Mouse (Mus musculus): ENCODE data around the gene Ano9.

Ano9 gene

GRCm38 (mm10) chr7:141061269-141061692, 56.3 kb downstream of the Ano9 start:
- no peak for DNase-seq

DNA sequence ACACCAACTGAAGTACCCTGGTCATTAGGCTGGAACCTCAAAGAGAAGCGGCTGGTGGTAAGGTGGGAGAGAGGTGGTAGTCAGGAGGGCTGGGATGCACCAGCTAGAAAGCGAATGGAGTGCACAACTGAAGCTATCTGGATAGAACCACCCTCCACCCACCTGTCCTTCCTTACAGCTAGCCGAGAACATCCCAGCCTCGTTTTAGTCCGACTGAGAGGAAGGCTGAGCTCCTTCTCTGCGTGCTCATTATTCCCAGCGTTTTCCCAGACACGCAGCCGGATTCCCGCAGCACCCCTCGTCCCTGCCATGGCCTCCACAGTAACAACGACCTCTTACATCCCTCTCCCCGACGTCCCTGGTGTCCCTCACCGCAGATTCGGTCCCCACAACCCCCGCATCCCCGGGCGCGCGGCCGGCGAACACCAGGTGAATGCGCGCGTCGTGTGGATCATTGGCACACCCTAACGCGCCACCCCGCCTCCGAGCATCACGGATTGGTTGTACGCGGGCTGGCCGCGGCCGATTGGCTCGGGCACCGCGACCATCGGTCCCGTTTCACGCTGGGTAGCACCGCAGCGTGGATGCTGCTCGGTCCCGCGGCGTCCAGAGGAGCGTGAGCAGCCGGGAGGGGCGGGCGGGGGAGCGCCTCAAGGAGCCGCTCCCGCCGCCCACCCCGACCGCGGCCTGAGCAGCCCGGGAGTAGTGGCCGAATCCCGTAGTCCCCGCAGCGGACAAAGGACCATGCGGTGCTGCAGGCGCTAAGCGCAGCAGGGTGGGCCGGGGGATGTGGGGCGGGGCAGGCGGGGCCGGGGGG, 57.0 kb downstream of the Ano9 start, which contains the start of gene B4galnt4:
Gene B4galnt4 (plus strand): TSS at position 679 of the 817 bp plus-strand sequence.
- DNase-seq = peak; percentile 95

GRCm38 (mm10) chr7:141059929-141060328, 57.7 kb downstream of the Ano9 start:
- DNase-seq = no peak

DNA sequence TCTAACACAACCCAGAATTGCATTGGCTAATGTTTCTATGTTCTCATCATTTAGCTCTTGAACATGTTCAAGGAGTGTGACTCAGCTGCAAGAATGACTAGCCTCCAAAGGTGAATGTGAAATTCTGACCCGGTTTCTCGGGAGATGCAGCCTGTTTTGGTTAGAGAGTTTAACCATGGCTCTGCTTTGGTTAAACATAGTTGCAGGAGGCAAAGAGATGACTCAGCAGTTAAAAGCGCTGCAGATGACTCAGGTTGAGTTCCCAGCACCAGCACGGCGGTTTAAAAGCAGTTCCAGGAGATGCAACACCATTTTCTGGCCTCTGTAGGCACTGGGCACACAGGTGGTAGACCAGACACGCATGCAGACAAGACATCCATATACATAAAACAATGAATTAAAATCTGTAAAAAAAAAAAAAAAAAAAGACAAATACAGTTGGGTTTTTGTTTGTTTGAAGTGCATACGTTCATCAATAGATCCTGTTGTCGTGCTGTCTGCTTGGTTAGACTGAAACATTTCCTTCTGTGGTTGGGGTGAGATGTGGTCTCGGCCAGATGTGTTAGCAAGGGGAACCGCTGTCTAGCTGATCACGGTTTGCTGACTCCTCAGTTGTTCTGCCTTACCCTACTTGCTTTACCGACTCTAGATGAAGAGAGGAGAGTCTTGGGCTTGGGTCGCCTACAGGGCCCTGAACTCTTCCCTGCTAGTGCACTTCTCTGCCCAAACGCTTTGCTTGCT, 58.8 kb downstream of the Ano9 start:
- DNase-seq = no peak

DNA sequence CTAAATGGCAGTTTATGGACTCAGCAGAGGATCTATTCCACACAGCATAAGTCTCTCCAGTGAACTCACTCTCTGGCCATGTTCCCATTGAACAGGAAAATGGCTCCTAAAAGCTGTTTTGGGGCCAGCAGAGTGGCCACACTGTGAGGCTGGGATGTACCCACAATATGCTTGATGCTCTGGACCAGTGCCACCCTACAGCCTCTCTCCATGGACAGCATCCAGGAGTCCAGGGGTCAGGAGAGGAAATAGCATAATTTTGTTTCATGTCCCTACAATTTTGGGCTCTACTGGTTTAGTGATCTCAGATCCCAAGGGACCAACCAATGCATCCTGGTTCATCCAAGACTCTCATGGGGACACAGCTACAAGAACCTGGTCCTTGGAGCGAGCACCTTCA, 60.1 kb downstream of the Ano9 start:
- DNase-seq = no peak

DNA sequence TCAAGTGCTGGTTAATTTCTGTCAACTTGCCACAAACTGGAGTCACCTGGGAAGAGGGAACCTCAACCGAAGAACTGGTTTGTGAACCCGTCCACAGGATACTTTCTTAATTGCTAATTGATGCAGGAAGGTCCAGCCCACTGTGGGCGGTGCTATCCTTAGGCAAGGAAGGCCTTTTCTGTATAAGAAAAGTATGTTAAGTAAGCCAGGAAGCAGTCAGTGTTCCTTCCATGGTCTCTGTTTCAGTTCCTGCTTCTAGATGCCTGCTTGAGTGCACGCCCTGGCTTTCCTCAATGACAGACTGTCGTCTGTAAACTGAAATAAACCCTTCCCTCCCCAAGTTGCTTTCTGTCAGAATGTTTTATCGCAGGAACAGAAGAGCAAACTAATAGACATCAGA, 60.6 kb downstream of the Ano9 start:
- DNase-seq = no peak

DNA sequence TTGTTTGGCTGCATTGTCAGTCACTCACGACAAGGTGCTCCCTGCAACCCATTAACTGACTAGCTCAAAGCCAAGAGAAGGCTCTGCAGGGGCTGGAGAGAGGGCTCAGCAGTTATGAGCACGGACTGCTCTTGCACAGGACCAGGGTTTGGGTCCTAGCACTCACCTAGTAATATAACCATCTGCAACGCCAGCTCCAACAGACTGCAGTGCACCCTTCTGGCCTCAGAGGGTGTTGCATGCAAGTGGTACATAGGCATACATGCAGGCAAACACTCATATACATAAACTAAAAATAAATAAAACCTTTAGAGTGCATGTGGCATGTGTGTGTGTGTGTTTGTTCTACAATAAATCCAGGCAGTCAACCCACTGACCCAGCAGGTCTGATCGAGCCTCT, 61.8 kb downstream of the Ano9 start:
- DNase-seq = no peak

GRCm38 (mm10) chr7:141052421-141052820, 65.2 kb downstream of the Ano9 start:
- no peak for DNase-seq

GRCm38 (mm10) chr7:141052016-141052415, 65.6 kb downstream of the Ano9 start:
- no peak for DNase-seq

All from right cerebral cortex, adult 18-20 months (tissue).